Mouse (Mus musculus): ENCODE measurements at regions not wholly inside any gene's neighbourhood (a gene's known extent, or its start where the extent isn't known, plus 50 kb on each side); places are given as distances from the start of the nearest gene placed in this dataset.

DNA sequence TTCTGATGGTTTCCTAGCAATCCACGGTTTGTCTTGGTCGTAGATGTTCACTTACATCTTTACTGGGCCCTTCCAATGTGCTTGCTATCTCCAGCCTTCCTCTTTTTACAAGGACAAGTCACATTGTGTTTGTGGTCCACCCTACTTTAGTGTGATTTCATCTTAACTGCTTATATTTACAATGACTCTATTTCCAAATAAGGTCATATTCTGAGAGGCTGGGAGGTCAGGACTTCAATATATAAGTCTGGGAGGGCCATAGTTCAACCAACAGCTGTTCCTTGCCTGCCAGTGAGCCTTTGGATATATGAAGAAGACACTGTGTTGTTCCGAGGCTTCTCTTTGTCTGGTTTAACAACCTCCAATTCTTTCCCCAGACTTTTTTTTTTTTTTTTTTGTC, 569.9 kb downstream of the Ccdc171 start:
- TF ChIP-seq POLR2A (IDR thresholded peaks at IDR 0.05; ENCODE audit: low read depth, low read length), result no peak
- no peak for TF ChIP-seq CTCF (IDR thresholded peaks at IDR 0.05; ENCODE audit: extremely low read depth, insufficient read depth, insufficient read length, insufficient replicate concordance)
- Histone ChIP-seq H3K27ac (ENCODE audit: insufficient read depth, low read length) (no peak overlapping the region), H3K4me1 (ENCODE audit: control insufficient read depth, insufficient read depth, insufficient read length) (no peaks in the 10 kb centered on the region), H3K36me3 (ENCODE audit: control insufficient read depth, insufficient read depth, low read length) (no peaks in the 10 kb centered on the region), H3K27me3 (ENCODE audit: control insufficient read depth, insufficient read depth, low read length) (no peaks in the 10 kb centered on the region), H3K4me3 (ENCODE audit: extremely low read depth, insufficient read depth, insufficient read length) (no peak overlapping the region)
- WGBS, result 87% methylated on average over 3 of the region's 3 CpGs
- DNase-seq (ENCODE audit: low read depth in 1 of 2, low spot score in 2 of 2), result no peak

DNA sequence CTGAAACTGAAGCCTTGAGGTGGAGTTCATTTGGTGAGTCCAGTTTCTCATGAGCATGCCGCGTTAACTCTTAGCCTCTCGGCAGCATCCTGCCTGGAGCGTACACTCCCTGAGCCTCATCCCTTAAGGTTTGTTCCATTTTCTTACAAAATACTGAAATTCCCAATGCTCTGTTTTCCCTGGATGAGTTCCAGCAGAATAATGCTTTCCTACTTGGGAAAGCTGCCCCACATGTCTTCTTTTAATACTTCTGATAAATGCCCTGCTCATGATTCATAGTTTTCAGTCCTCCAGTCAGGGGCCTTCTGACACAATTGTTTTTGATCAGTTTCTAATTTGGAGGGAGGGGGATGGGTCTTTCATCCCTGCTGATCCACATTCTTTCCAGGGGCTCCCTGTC, 570.7 kb downstream of the Ccdc171 start:
- no peaks in the 10 kb centered on the region for H3K4me1 ChIP-seq (ENCODE audit: control insufficient read depth, insufficient read depth, insufficient read length)
- no peak overlapping the region for H3K4me3 ChIP-seq (ENCODE audit: extremely low read depth, insufficient read depth, insufficient read length)
- TF ChIP-seq POLR2A (IDR thresholded peaks at IDR 0.05; ENCODE audit: low read depth, low read length) (no peak), CTCF (IDR thresholded peaks at IDR 0.05; ENCODE audit: extremely low read depth, insufficient read depth, insufficient read length, insufficient replicate concordance) (no peak)
- H3K27ac ChIP-seq (ENCODE audit: insufficient read depth, low read length), result no peak overlapping the region
- H3K36me3 ChIP-seq (ENCODE audit: control insufficient read depth, insufficient read depth, low read length), result no peaks in the 10 kb centered on the region
- WGBS, result 94% methylated on average over 4 of the region's 4 CpGs
- no peak for DNase-seq (ENCODE audit: low read depth in 1 of 2, low spot score in 2 of 2)
- H3K27me3 ChIP-seq (ENCODE audit: control insufficient read depth, insufficient read depth, low read length), result no peaks in the 10 kb centered on the region

DNA sequence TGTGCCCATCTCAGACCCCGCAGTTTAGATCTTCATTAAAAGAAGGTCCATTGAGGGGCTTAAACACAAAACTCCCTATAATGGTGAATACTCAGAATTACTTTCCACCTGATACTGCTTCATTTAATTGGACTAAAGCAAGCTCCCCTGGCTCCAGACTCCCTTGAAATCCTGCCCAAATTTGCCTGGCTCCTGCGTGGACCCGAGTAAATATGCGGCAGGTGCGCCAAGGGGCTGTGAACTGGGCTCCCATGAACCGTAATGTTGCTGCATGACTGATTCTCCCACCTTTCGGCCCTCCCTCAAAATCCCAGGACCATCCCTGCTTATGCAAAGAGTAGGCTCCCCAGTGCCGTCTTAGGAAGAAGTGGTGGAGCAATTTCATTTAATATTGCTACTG, 573.7 kb downstream of the Ccdc171 start:
- Histone ChIP-seq H3K4me1 (ENCODE audit: control insufficient read depth, insufficient read depth, insufficient read length) (no peaks in the 10 kb centered on the region), H3K27ac (ENCODE audit: insufficient read depth, low read length) (no peak overlapping the region), H3K36me3 (ENCODE audit: control insufficient read depth, insufficient read depth, low read length) (no peaks in the 10 kb centered on the region), H3K27me3 (ENCODE audit: control insufficient read depth, insufficient read depth, low read length) (no peaks in the 10 kb centered on the region), H3K4me3 (ENCODE audit: extremely low read depth, insufficient read depth, insufficient read length) (no peak overlapping the region)
- TF ChIP-seq POLR2A (IDR thresholded peaks at IDR 0.05; ENCODE audit: low read depth, low read length), result no peak
- TF ChIP-seq CTCF (IDR thresholded peaks at IDR 0.05; ENCODE audit: extremely low read depth, insufficient read depth, insufficient read length, insufficient replicate concordance), result no peak
- DNase-seq (ENCODE audit: low read depth in 1 of 2, low spot score in 2 of 2), result no peak
- 90% methylated on average over 8 of the region's 8 CpGs for WGBS

DNA sequence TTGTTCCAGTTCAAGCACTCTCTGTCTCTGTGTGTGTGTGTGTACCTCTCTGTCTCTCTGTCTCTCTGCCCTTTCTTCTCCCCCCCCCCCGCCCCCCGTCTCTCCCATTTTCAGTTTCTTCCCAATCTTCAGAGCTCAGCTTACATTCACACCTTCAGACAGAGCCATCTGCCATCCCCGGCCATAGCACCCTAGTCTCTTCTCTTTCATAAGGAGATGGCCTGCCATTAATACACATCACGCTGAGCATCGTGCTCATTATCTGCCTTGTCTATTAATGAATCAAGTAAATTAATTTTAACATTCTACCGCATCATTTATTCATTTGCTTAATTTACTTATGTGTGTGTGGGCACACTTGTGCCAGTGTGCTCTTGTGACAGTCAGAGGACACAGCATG, 573.2 kb downstream of the Bnc2 start:
- 96% methylated on average over 6 of the region's 6 CpGs for WGBS
- no peak for DNase-seq (ENCODE audit: low read depth in 1 of 2, low spot score in 2 of 2)
- TF ChIP-seq CTCF (IDR thresholded peaks at IDR 0.05; ENCODE audit: extremely low read depth, insufficient read depth, insufficient read length, insufficient replicate concordance) (no peak), POLR2A (IDR thresholded peaks at IDR 0.05; ENCODE audit: low read depth, low read length) (no peak)

DNA sequence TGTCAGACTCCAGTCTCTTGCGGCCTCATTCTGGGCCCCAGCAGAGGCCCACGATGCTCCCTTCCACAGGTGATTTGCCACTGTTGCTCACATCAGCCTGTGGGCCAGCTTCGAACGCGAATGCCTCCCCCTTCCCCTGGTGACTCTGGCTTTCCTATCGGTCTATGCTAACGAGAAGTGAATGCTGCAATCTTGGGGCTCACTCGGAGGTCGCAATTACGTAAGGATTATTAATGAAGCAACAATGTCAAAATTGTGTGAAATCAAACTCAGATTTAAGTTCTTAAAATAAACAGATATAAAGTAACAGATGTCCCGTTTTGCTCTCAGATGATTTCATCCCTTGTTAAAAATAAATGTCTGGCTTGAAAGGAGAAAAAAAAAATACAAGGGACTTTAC, 572.3 kb downstream of the Bnc2 start:
- Histone ChIP-seq H3K36me3 (ENCODE audit: control insufficient read depth, insufficient read depth, low read length) (no peaks in the 10 kb centered on the region), H3K27me3 (ENCODE audit: control insufficient read depth, insufficient read depth, low read length) (no peaks in the 10 kb centered on the region), H3K27ac (ENCODE audit: insufficient read depth, low read length) (no peak overlapping the region), H3K4me3 (ENCODE audit: extremely low read depth, insufficient read depth, insufficient read length) (no peak overlapping the region), H3K4me1 (ENCODE audit: control insufficient read depth, insufficient read depth, insufficient read length) (no peaks in the 10 kb centered on the region)
- WGBS, result 84% methylated on average over 11 of the region's 11 CpGs
- no peak for DNase-seq (ENCODE audit: low read depth in 1 of 2, low spot score in 2 of 2)
- no peak for TF ChIP-seq CTCF (IDR thresholded peaks at IDR 0.05; ENCODE audit: extremely low read depth, insufficient read depth, insufficient read length, insufficient replicate concordance)
- TF ChIP-seq POLR2A (IDR thresholded peaks at IDR 0.05; ENCODE audit: low read depth, low read length), result no peak

More for the DNA sequence above, 573.2 kb downstream of the Bnc2 start:
- Histone ChIP-seq H3K4me3 (ENCODE audit: extremely low read depth, insufficient read depth, insufficient read length) (no peak overlapping the region), H3K27ac (ENCODE audit: insufficient read depth, low read length) (no peak overlapping the region), H3K4me1 (ENCODE audit: control insufficient read depth, insufficient read depth, insufficient read length) (no peaks in the 10 kb centered on the region), H3K36me3 (ENCODE audit: control insufficient read depth, insufficient read depth, low read length) (no peaks in the 10 kb centered on the region), H3K27me3 (ENCODE audit: control insufficient read depth, insufficient read depth, low read length) (no peaks in the 10 kb centered on the region)

DNA sequence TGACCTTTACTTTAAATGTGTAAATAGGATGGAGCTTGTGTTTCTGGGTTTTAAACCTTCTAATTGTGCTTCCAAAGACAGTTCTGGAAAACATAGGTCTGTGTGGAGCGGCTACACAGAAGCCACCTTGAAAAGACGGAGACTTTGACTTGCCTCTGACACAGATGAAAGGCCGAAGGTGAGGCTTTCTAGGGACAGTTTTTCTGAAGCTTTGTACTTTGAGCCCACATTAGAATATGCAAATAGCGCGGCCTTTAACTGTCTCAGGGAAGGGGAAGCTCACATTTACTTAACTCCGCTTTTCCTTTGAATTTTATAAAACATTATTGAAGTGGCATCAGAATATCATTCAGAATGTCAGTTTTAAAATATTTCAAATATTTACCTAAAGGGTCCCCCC, 566.5 kb downstream of the Bnc2 start:
- WGBS, result 91% methylated on average over 6 of the region's 6 CpGs
- Histone ChIP-seq H3K36me3 (ENCODE audit: control insufficient read depth, insufficient read depth, low read length) (no peaks in the 10 kb centered on the region), H3K27ac (ENCODE audit: insufficient read depth, low read length) (no peak overlapping the region), H3K27me3 (ENCODE audit: control insufficient read depth, insufficient read depth, low read length) (no peaks in the 10 kb centered on the region), H3K4me1 (ENCODE audit: control insufficient read depth, insufficient read depth, insufficient read length) (no peaks in the 10 kb centered on the region), H3K4me3 (ENCODE audit: extremely low read depth, insufficient read depth, insufficient read length) (no peak overlapping the region)
- TF ChIP-seq CTCF (IDR thresholded peaks at IDR 0.05; ENCODE audit: extremely low read depth, insufficient read depth, insufficient read length, insufficient replicate concordance), result no peak
- no peak for TF ChIP-seq POLR2A (IDR thresholded peaks at IDR 0.05; ENCODE audit: low read depth, low read length)
- DNase-seq (ENCODE audit: low read depth in 1 of 2, low spot score in 2 of 2), result no peak

DNA sequence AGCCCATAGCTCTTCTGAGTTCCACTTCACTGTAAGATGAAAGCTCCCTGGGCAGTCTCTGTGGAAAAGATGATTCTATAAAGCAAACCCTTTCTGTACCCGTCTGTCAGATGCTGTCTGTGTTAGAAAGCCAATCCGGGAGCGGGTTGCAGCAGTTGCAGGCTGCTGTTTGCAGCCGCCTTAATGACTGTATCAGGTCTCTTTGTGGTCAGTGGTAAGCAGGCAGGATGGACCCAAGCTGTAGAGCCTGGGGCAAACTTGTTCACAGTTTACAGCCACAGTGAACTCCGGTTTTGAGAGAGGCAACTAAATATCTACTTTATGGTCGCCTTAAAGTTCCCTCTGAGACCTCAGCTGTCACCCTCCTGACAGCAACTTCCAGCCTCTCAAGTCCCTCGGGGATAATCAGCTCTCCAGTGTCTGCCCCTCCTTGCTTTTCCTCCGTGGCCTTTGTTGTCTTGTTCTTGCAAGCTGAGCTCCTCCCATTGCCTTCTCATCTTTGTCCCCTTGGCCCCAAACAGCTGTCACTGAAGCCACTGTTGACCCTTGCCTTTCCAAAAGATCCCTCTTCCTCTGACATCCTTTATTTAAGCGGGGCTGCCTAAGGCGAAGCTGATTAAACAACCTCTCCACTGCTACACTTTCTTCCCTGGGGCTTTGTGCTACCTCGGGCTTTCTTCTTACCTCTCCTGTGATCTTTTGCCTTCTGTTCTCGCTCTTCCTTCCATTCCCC, 565.1 kb downstream of the Bnc2 start:
- no peak for DNase-seq (ENCODE audit: low read depth in 1 of 2, low spot score in 2 of 2)
- TF ChIP-seq POLR2A (IDR thresholded peaks at IDR 0.05; ENCODE audit: low read depth, low read length), result no peak
- WGBS, result 61% methylated on average over 12 of the region's 12 CpGs

More for the DNA sequence above, 565.1 kb downstream of the Bnc2 start:
- Histone ChIP-seq H3K36me3 (ENCODE audit: control insufficient read depth, insufficient read depth, low read length) (no peaks in the 10 kb centered on the region), H3K4me1 (ENCODE audit: control insufficient read depth, insufficient read depth, insufficient read length) (no peaks in the 10 kb centered on the region), H3K27me3 (ENCODE audit: control insufficient read depth, insufficient read depth, low read length) (no peaks in the 10 kb centered on the region), H3K4me3 (ENCODE audit: extremely low read depth, insufficient read depth, insufficient read length) (no peak overlapping the region), H3K27ac (ENCODE audit: insufficient read depth, low read length) (no peak overlapping the region)
